Mouse (Mus musculus) MN1 (cell line): Measurements from ENCODE around the gene Dab2ip.

Experiments used
- DNase-seq: peaks from one replicate; pipeline ENCODE4 v3.0.0-alpha.2; 2016; ENCODE audit warnings: low spot score

Gene Dab2ip

GRCm38 (mm10) chr2:35622261-35623103 lies 64.4 kb downstream of the Dab2ip start:
- DNase-seq: no peak

- no peak for DNase-seq
Measured at GRCm38 (mm10) chr2:35623104-35623377, 65.0 kb downstream of the Dab2ip start.

GRCm38 (mm10) chr2:35623431-35624148 lies 65.5 kb downstream of the Dab2ip start:
- no peak for DNase-seq

- no peak for DNase-seq
Measured at GRCm38 (mm10) chr2:35624380-35625006, 66.4 kb downstream of the Dab2ip start.

- no peak for DNase-seq
Measured at GRCm38 (mm10) chr2:35625007-35625380, 66.9 kb downstream of the Dab2ip start.

GRCm38 (mm10) chr2:35625526-35625925 lies 67.5 kb downstream of the Dab2ip start:
- no peak for DNase-seq

GRCm38 (mm10) chr2:35626181-35626727 lies 68.2 kb downstream of the Dab2ip start:
- no peak for DNase-seq

- no peak for DNase-seq
Measured at GRCm38 (mm10) chr2:35627298-35627898, 69.3 kb downstream of the Dab2ip start.

GRCm38 (mm10) chr2:35628052-35628451 lies 70.0 kb downstream of the Dab2ip start:
- DNase-seq: no peak

GRCm38 (mm10) chr2:35628656-35629055 lies 70.6 kb downstream of the Dab2ip start:
- DNase-seq: no peak

- no peak for DNase-seq
Measured at GRCm38 (mm10) chr2:35629126-35629525, 71.1 kb downstream of the Dab2ip start.

GRCm38 (mm10) chr2:35633392-35633791 lies 75.3 kb downstream of the Dab2ip start:
- no peak for DNase-seq

GRCm38 (mm10) chr2:35634963-35635362 lies 76.9 kb downstream of the Dab2ip start:
- no peak for DNase-seq

GRCm38 (mm10) chr2:35635541-35635940 lies 77.5 kb downstream of the Dab2ip start:
- no peak for DNase-seq

GRCm38 (mm10) chr2:35637880-35638535 lies 79.9 kb downstream of the Dab2ip start:
- no peak for DNase-seq

GRCm38 (mm10) chr2:35639799-35640198 lies 81.7 kb downstream of the Dab2ip start:
- no peak for DNase-seq

GRCm38 (mm10) chr2:35640576-35640975 lies 82.5 kb downstream of the Dab2ip start:
- DNase-seq: no peak

GRCm38 (mm10) chr2:35642224-35642623 lies 84.2 kb downstream of the Dab2ip start:
- DNase-seq: no peak

GRCm38 (mm10) chr2:35646553-35646952 lies 88.5 kb downstream of the Dab2ip start:
- no peak for DNase-seq

- DNase-seq: peak; percentile 76
Measured at GRCm38 (mm10) chr2:35649708-35650107, 91.6 kb downstream of the Dab2ip start.

GRCm38 (mm10) chr2:35651297-35651731 lies 93.2 kb downstream of the Dab2ip start:
- peak; percentile 75 for DNase-seq

- DNase-seq: no peak
Measured at GRCm38 (mm10) chr2:35652984-35653383, 94.9 kb downstream of the Dab2ip start.
